ENCODE assay signal across 8 mouse cellular contexts in the genomic region with DNA sequence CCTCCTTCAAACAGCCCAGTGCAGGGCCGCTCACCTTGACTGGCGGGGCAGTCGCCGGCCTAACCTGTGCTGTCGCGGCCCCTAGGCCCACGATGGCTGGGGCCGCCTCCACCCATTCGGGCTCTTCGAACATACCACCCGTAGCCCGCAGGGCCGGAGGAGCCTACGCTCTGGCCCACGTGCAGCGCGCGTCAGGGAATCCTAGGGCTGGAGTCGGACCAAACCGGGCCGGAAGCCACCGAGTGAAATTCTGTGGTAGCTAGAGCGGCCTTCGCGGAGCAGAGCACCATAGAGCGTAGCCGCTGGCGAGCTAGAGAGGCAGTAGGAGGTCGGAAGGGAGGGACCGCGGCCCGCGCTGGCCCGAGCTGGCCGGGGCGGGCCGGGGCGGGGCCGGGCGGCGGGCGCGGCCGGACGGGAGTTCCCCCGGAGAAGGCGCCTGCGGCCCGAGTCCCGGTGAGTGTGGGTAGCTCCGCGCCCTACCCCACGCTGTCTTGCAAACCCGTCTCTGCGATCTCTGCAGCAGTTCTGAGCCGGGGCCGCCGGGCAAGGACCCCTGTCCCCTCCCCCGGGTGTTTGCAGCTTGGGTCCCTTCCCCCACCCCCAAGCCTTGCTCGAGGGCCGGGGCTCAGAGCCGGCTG. TPM values are rescaled to one million over a fixed set of nuclear protein-coding genes. Genes with fewer than 3 reads are reported as not detected.
DNase-seq lines count a peak whose midpoint lies in the region; ATAC-seq and TF ChIP-seq lines count a peak whose summit lies in the region.

TSS of gene Ilk (plus strand) at position 329 of the 638 bp plus-strand sequence.

- H3K4me3 ChIP-seq in cortical plate, adult 2 months (ENCODE audit: insufficient read depth, low read length) = peak within 1 kb of the TSS; percentile 94

- TF ChIP-seq CTCF in cortical plate, adult 2 months (IDR thresholded peaks at IDR 0.05; ENCODE audit: extremely low read depth, insufficient read depth, low read length) = no peak

- intact Hi-C loops in left cerebral cortex, postnatal 10 days (cut with DNase I) = loop anchor here (10.0 kb wide), 2 partner anchors 58 to 102 kb away; partner anchors contain the start of gene Trim3

- peak; percentile 92 for DNase-seq in gastrocnemius, postnatal 10 days
- peak; percentile 90 to 95 for DNase-seq in left cerebral cortex, postnatal 10 days (ENCODE audit: extremely low spot score in 1 of 2, low spot score in 2 of 2)
- peak; percentile 91 for DNase-seq in right cerebral cortex, postnatal 25 days
- peak; percentile 91 to 92 for DNase-seq in urinary bladder, postnatal 4 days (ENCODE audit: low spot score in 2 of 2)

- H3K4me1 ChIP-seq in cortical plate, adult 2 months (ENCODE audit: control insufficient read depth, insufficient read depth, low read length) = no peaks in the 10 kb centered on the region

- peak; percentile 86 for ATAC-seq in activated CD4-positive, CD25-positive, alpha-beta regulatory T cell, adult 4 months
- ATAC-seq in inflammation-experienced regulatory T-cells, adult 6 months = peak; percentile 83
- peak; percentile 79 for ATAC-seq in megakaryocyte-erythroid progenitor cell, adult 5-6 weeks (replicated peaks; ENCODE audit: low FRiP score, low TSS enrichment, poor library complexity, severe bottlenecking)

- peak within 1 kb of the TSS; percentile 68; the same call in 1 of the 2 replicates for H3K27ac ChIP-seq in cortical plate, adult 2 months (ENCODE audit: insufficient read depth, low read length)

- TF ChIP-seq POLR2A in cortical plate, adult 2 months (IDR thresholded peaks at IDR 0.05; ENCODE audit: extremely low read depth, insufficient read depth, low read length) = 0 out of 2 replicates have a peak, but pooled peaks have one; percentile 10

RNA-seq across cellular contexts. Expression of gene Ilk, which starts in this region (rescaled TPM):
- 100 to 1,000 TPM; 131 to 173 TPM for polyA plus RNA-seq in activated CD4-positive, CD25-positive, alpha-beta regulatory T cell, adult 4 months (2017; shearing (Covaris generic))
- 153 TPM in 2 replicates for polyA plus RNA-seq in cortical plate, adult 2 months (2012; rRNA removed)
- total RNA-seq in gastrocnemius, postnatal 10 days (2021) = 100 to 1,000 TPM; 107 to 128 TPM
- 100 to 1,000 TPM; 152 to 175 (median 153) TPM for polyA plus RNA-seq in inflammation-experienced regulatory T-cells, adult 6 months (2017; shearing (Covaris generic))
- 100 to 1,000 TPM in 1 of 2 experiments, 10 to 100 TPM in 1; 97.7 to 117 TPM for total RNA-seq in left cerebral cortex, postnatal 10 days (2021)
- 134 and 140 TPM in 2 replicates for total RNA-seq in megakaryocyte-erythroid progenitor cell, adult 5-6 weeks (2014; fragmentation: Nextera tagmentation)
- total RNA-seq in megakaryocyte-erythroid progenitor cell, adult 5-6 weeks (2017) = 117 and 130 TPM in 2 replicates

Comparison
In these comparisons a context has a peak if more than half of its experiments do, and no peak if none do; other contexts are left out.
1. Peak in every context shown above with its lines: DNase-seq, ATAC-seq, H3K4me3 ChIP-seq and H3K27ac ChIP-seq.